Mouse (Mus musculus) embryonic stem cell, embryonic (primary cell): Measurements from ENCODE around the gene Krtap5-4.
"Not testable (repeated sequence)": the region's sequence is repeated elsewhere in the genome, so short reads cannot be mapped to it uniquely, and the experiment has no call there.

Experiments
- CTCF ChIA-PET, 4 experiments: fragments of 300-600 bp in 2 of 4; fragments of 350-600 bp in 2 of 4; sonication (Branson Sonifier 250); formaldehyde crosslinking; loops; one replicate each; lab custom pipeline; 2022; ENCODE audit warnings: inconsistent platforms in 2 of 4; lab: Charles Lee
- POLR2A ChIA-PET, 4 experiments: fragments of 300-600 bp in 2 of 4; fragments of 350-600 bp in 2 of 4; sonication (Branson Sonifier 250); formaldehyde crosslinking; loops; one replicate each; lab custom pipeline; 2022; ENCODE audit warnings: antibody characterized with exemption in 4 of 4, inconsistent platforms in 1 of 4; lab: Charles Lee

Gene Krtap5-4

GRCm38 (mm10) chr7:142303249-142303648, at the start of gene Krtap5-4:
Krtap5-4 (plus strand) TSS chr7:142303549.
- ChIA-PET CTCF (interaction anchor here in 3 of 4 experiments (0.5 to 1.3 kb wide), 6 partner anchors 10 to 634 kb away, joined by 3 to 6 read pairs (median 3); no protein-coding TSS in a partner anchor), POLR2A (no interaction called here)

GRCm38 (mm10) chr7:142255517-142255916, 47.8 kb upstream of the Krtap5-4 start:
- ChIA-PET POLR2A (interaction anchor here in 2 of 4 experiments (0.7 to 1.5 kb wide), 6 partner anchors 24 to 87 kb away, joined by 3 to 5 read pairs (median 4); no protein-coding TSS in a partner anchor), CTCF (interaction anchor here (0.5 to 2.0 kb wide), 43 partner anchors 8 to 1226 kb away, joined by 3 to 14 read pairs (median 4); partner anchors contain the start of genes Gm10153 (in 1 of the 4) and Gm45337 (in 1 of the 4))

GRCm38 (mm10) chr7:142258254-142258653, 45.1 kb upstream of the Krtap5-4 start, which contains the start of gene Gm2431:
Gm2431 (minus strand) TSS chr7:142258354.
- CTCF ChIA-PET, result interaction anchor here in 3 of 4 experiments (1.4 to 1.7 kb wide), 3 partner anchors 8 to 26 kb away, joined by 3 to 5 read pairs (median 4); no protein-coding TSS in a partner anchor
- POLR2A ChIA-PET, result interaction anchor here in 2 of 4 experiments (0.7 kb wide), 2 partner anchors 240 to 467 kb away, joined by 3 read pairs; no protein-coding TSS in a partner anchor

GRCm38 (mm10) chr7:142274263-142274662, 29.1 kb upstream of the Krtap5-4 start, which contains the start of gene Gm4559:
Gm4559 (minus strand) TSS chr7:142274363.
- CTCF ChIA-PET, POLR2A ChIA-PET: not testable (repeated sequence)

- ChIA-PET CTCF (interaction anchor here (0.6 to 2.0 kb wide), 16 partner anchors 10 to 648 kb away, joined by 3 to 61 read pairs (median 5); no protein-coding TSS in a partner anchor), POLR2A (interaction anchor here in 1 of 4 experiments (0.7 kb wide), 1 partner anchor 16 kb away, joined by 6 read pairs; no protein-coding TSS in a partner anchor)
Observed at GRCm38 (mm10) chr7:142278183-142278582, 25.2 kb upstream of the Krtap5-4 start.

- ChIA-PET POLR2A (interaction anchor here in 1 of 4 experiments (1.3 kb wide), 1 partner anchor 24 kb away, joined by 5 read pairs; no protein-coding TSS in a partner anchor), CTCF (interaction anchor here in 1 of 4 experiments (0.8 kb wide), 1 partner anchor 28 kb away, joined by 3 read pairs; no protein-coding TSS in a partner anchor)
Observed at GRCm38 (mm10) chr7:142279291-142279690, 24.1 kb upstream of the Krtap5-4 start.

GRCm38 (mm10) chr7:142282847-142283246, 20.5 kb upstream of the Krtap5-4 start:
- CTCF ChIA-PET, POLR2A ChIA-PET: not testable (repeated sequence)

GRCm38 (mm10) chr7:142284023-142284591, 19.2 kb upstream of the Krtap5-4 start:
- CTCF ChIA-PET, result interaction anchor here (0.6 to 2.2 kb wide), 67 partner anchors 8 to 618 kb away, joined by 3 to 18 read pairs (median 4); partner anchors contain the start of genes Dusp8 (in 1 of the 4) and Gm10153 (in 1 of the 4)

GRCm38 (mm10) chr7:142284615-142285080, 18.7 kb upstream of the Krtap5-4 start:
- CTCF ChIA-PET, result interaction anchor here (0.6 to 2.2 kb wide), 71 partner anchors 9 to 619 kb away, joined by 3 to 18 read pairs (median 4); partner anchors contain the start of genes Dusp8 (in 1 of the 4) and Gm10153 (in 1 of the 4)

More at GRCm38 (mm10) chr7:142284023-142284591, 19.2 kb upstream of the Krtap5-4 start:
- POLR2A ChIA-PET, result interaction anchor here in 3 of 4 experiments (0.6 to 1.8 kb wide), 16 partner anchors 8 to 382 kb away, joined by 3 to 11 read pairs (median 3); partner anchors contain the start of gene Dusp8 (in 1 of the 3)

GRCm38 (mm10) chr7:142285130-142285835, 18.1 kb upstream of the Krtap5-4 start:
- POLR2A ChIA-PET, result interaction anchor here in 2 of 4 experiments (0.7 to 1.8 kb wide), 10 partner anchors 9 to 383 kb away, joined by 3 to 11 read pairs (median 4); partner anchors contain the start of gene Dusp8 (in 1 of the 2)
- CTCF ChIA-PET, result interaction anchor here (0.6 to 2.2 kb wide), 45 partner anchors 8 to 391 kb away, joined by 3 to 18 read pairs (median 4); partner anchors contain the start of gene Gm10153 (in 1 of the 4)

More at GRCm38 (mm10) chr7:142284615-142285080, 18.7 kb upstream of the Krtap5-4 start:
- POLR2A ChIA-PET, result interaction anchor here in 3 of 4 experiments (0.6 to 1.8 kb wide), 16 partner anchors 9 to 382 kb away, joined by 3 to 11 read pairs (median 3); partner anchors contain the start of gene Dusp8 (in 1 of the 3)

- CTCF ChIA-PET, POLR2A ChIA-PET: not testable (repeated sequence)
Observed at GRCm38 (mm10) chr7:142285910-142286612, 17.3 kb upstream of the Krtap5-4 start.

- CTCF ChIA-PET, result interaction anchor here (0.6 to 1.7 kb wide), 13 partner anchors 9 to 187 kb away, joined by 3 to 61 read pairs (median 5); no protein-coding TSS in a partner anchor
- POLR2A ChIA-PET, result interaction anchor here in 2 of 4 experiments (0.6 to 0.7 kb wide), 4 partner anchors 16 to 527 kb away, joined by 3 to 11 read pairs (median 4); no protein-coding TSS in a partner anchor
Observed at GRCm38 (mm10) chr7:142293851-142294250, 9.5 kb upstream of the Krtap5-4 start.

GRCm38 (mm10) chr7:142295418-142295817, 7.9 kb upstream of the Krtap5-4 start:
- CTCF ChIA-PET, result interaction anchor here in 3 of 4 experiments (0.7 to 2.3 kb wide), 5 partner anchors 11 to 19 kb away, joined by 3 to 15 read pairs (median 6); no protein-coding TSS in a partner anchor

GRCm38 (mm10) chr7:142296108-142296507, 7.2 kb upstream of the Krtap5-4 start:
- POLR2A ChIA-PET, result not testable (repeated sequence)
- CTCF ChIA-PET, result interaction anchor here in 3 of 4 experiments (0.7 to 2.3 kb wide), 5 partner anchors 12 to 18 kb away, joined by 3 to 15 read pairs (median 6); no protein-coding TSS in a partner anchor

More at GRCm38 (mm10) chr7:142295418-142295817, 7.9 kb upstream of the Krtap5-4 start:
- POLR2A ChIA-PET, result no interaction called here

- POLR2A ChIA-PET, result not testable (repeated sequence)
- CTCF ChIA-PET, result interaction anchor here in 1 of 4 experiments (2.3 kb wide), 1 partner anchor 13 kb away, joined by 15 read pairs; no protein-coding TSS in a partner anchor
Observed at GRCm38 (mm10) chr7:142297018-142297417, 6.3 kb upstream of the Krtap5-4 start, which contains the start of gene Krtap5-1. Krtap5-1 (minus strand) TSS chr7:142297118.

- POLR2A ChIA-PET, result not testable (repeated sequence)
- CTCF ChIA-PET, result interaction anchor here in 2 of 4 experiments (1.0 kb wide), 3 partner anchors 10 to 19 kb away, joined by 3 read pairs; no protein-coding TSS in a partner anchor
Observed at GRCm38 (mm10) chr7:142303929-142304328, 580 bp downstream of the Krtap5-4 start.
